Mouse (Mus musculus) MN1 (cell line): ENCODE data around the gene Msi2.

ENCODE experiments used
- DNase-seq: peaks from one replicate; pipeline ENCODE4 v3.0.0-alpha.2; 2016; ENCODE audit warnings: low spot score

The Msi2 gene

DNA sequence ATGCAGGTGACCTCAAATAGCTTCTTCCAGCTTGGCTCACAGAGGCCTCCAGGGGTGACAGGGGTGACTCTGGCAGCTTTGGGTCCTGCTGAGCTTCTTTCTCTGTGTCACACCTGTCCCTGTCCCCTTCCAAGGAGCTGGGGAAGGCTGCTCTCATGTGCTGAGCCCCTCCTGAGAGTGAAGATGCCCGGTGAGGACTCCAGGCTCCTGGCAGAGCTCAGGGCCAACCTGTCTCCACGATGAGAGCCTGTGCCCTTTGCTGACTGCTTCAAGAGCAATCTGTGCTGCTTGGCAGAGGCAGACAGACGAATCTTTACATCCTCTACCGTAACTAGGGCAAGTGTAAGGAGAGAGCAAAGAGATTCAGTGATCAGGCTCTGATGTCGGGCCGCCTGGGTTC, 407.5 kb downstream of the Msi2 start:
- no peak for DNase-seq

DNA sequence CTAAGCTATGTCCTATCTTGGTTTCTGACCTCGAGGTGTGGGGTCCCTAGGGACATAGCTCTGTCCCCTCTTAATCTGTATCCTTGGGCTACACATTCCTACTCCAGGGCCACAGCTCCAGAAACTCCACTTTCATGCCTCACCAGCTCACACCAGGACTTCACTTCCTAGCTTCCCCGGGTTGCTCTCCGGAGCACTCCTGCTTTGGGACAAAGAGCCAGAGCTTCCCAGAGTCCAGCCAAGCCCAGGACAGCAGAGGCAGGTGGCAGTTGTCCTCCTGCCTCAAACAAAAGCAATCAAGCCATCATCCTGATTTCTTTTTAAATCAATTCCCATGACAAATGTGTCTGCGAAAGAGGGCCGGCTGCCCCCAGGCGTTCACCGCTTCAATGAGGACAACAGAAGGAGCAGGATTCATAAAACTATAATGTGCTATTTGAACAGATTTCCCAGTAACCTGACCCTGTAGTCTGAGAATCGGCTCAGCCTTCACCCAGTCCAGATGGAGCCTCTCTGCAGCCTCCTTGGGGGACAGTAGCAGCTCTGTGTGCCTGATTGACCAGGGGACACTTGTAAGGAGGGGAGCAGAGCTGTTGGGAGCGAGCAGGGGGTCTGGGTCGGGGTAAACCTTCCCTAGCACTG, 409.1 kb downstream of the Msi2 start:
- DNase-seq, result no peak

DNA sequence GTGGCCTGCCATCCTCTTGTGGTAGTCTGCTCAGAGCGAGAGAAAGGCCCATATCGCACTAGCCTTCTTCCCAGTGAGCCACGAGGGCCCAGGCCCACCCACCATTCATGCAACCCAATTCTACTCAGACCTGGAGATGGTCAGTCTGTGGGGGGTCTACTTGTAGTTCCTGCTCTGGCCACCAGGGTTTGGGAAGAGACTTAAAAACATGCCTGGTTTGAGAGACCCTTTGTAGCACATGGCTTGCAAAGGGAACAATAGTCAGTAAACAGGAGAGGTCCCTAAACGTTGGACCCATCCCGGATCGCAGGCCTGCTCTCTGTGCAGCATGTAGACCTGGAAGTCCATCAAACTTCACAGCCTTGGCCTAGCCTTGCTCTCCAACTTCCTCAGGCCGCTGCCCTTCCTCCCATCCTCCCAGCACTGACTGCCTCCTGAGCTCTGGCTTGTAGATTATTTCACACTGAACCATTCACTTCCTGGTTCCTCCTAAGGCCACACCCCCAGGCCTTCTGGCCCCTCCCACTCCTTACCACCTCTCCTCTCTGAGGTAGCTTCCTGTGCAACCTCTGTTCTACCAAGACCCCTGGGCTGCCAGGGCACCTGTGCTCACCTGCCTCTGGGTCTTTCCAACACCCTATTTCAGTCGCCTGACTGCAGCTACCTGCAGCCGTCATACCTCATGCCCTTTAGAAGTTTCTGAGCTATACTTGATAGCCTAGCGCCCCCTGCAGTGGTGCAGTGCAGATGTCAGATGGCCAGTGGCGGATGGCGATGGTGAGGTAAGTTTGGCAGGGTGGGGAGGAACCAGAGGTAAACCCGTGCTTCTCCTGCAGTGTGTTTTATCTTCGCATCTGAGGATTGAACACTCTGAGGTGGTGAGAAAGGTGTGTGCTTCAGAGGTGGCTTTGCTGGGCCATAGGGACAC, 410.4 kb downstream of the Msi2 start:
- DNase-seq, result no peak

DNA sequence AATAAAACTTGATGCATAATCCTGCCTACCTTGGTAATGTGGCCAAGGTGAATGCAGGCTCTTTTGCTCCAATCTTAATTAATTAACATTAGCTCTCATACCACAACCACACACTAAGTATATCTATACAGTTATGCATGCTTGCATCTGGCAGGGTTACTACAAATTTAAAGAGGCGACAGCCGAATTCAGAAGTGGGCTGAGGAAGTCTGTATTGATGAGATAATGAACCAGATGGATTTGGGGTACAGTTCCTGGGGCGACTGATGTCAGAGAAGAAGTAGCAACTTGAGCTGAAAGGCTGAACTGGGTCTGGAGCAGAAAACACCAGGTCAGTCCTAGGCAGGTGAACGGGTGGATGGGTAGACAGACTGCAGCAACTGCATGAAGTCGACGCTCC, 412.6 kb downstream of the Msi2 start:
- DNase-seq, result no peak

DNA sequence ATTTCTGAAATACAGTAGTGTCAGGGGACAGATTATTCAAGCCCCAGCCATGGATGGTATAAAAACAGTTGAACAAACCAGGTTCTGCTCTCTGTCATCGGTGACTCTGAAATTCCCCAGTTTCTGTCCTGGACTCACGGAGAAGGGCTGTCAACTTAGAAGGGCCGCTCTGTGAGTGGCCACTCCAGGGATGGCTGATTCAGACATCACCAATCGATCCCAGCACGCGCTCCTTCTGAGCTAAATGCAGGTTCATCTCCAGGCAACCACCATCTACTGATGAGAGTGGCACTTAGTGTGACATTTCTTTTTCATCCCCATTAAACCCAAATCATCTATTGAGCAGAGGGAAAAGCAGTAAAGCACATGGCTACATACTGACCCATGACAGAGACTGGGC, 416.7 kb downstream of the Msi2 start:
- no peak for DNase-seq

DNA sequence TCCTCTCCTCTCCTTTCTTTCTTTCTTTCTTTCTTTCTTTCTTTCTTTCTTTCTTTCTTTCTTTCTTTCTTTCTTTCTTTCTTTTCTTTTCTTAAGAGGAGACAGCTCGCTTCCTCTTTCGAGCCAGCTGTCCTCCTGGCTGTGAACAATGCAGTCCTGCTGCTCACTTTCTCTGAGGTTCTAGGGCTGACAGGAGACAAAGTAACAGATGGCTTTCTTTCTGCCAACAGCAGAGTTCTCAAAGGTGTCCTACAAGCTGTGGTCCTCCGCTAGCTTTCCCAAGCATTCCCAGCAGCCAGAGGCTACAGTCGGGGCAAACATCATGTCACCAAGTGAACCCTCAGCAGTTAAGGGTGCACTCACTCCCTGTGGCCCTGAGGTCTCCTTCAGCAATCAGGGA, 419.0 kb downstream of the Msi2 start:
- no peak for DNase-seq

DNA sequence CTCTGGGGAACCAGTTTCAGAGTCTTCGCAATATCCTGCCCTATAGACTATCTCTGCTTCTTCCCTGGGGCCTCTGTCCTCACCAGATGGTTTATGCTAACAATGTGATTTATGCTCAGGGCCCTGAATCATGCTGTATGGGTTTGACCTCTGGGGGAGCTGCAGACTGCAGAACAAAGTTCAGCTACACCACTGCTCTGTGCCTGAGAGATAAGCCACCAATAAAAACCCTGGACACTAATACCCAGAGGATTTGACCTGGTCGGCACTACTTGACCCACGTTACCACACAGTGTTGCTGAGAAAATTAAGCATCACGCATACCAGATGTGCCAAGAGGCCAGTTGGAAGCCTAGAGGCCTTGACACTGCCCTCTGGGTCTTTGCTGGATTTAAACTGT, 420.8 kb downstream of the Msi2 start:
- peak; percentile 81 for DNase-seq

DNA sequence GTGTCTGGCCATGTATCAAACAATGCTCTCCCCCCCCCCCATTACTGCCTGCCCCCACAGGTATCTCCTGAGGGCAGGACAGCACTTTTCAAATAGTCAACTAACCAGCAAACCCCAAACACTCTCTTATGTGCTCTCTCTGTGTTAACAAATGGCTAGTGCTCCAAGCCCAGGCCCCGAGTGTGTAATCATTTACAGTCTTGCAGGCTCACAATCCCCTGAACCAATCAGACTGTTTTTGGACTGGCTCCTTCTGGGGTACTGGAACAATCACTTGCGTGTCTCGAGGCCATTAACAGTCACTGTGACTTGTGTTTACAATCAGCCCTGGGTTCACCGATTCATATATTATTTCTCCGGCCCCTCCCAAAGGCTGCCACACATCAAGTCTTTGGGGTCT, 423.0 kb downstream of the Msi2 start:
- no peak for DNase-seq

DNA sequence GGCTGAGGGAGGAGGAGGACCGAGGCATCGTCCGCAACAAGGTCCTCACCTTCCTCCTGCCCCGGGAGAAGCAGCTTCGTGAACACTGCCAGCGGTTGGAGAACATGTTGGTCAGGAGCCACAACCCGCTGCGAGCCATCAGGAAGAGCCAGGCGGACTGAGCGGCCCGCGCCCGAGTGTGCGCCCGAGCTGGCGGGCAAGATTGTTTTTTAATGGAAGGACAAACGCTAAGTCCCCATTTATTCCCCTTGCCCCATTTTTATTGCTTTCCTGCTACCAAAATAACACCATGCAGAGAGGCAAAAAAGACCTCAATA, 424.0 kb downstream of the Msi2 start:
- DNase-seq, result no peak

DNA sequence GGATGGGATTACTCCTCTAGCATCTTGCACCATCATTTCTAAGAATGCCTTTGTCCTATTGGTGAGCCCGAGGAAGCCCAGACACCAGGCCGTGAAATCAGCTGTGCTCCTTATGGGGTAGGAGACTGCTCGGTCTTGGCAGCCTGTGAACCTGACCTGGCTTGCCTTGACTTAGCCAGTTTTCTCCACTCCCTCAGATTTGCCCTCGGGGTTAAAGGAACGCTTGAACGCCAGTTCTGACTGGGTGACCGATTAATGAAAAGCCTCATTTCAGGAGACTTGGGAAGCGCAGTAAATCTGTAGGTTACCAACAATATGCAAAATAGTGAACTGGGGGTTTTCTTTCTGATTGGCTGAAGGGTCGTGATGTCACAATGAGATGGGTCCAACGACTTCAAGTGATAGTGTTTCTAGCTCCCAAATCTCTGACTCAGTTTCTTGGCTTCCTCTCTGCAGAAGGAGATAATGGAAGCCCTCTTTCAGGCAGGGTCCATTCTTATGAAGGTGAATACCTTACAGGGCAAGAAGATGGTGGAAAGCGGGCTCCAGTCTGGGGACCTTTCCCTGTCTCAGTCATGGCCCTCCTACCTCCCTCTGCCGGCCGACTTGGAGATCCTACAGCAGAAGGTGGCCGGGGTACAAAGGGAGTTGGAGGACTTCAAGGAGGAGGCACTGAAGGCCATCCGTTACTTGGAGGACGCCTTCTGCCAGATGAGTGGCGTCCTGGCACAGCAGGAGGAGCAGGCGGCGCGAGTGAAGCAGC, 424.5 kb downstream of the Msi2 start, which contains the start of gene Ccdc182:
Gene Ccdc182, plus strand, starts transcription at position 428 of the 763 bp plus-strand sequence.
- no peak for DNase-seq

DNA sequence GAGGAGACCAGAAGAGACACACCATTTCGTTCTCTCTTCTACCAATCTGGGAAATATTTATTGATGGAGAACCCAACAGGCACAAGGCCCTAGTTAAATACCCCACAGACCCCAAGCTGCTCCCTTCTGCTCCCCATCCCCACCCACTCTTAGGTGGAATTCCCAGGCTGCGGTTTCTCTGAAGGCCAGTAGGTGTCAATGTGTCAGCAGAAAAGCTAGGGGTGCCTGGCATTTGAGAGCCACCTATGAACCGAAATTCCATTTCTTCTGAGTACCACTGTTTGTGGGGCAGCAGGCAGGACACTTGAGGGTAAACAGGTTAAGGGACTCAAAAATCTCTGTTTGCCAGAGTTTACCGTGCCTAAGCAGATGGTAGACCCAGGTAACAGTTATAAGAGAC, 426.6 kb downstream of the Msi2 start:
- DNase-seq, result peak; percentile 40

DNA sequence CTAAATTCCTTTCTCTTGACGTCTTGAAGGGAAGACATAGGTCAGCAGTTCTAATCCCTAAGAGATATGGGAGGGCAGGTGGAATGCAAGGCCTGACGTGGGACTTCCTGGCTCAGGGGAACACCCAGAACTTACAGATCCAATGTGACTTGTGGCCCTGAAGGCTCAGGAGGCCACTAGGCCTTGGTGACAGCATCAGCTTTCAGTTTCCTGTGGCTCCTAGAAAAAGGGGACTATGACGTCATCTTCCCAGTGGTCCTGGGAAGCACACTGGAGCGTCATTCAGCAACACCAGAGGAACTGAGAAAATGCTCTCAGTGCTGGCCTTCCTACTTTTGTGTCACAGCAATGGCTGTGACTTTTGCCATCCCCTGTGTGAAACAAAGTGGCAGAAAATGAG, 427.1 kb downstream of the Msi2 start:
- no peak for DNase-seq
